Mouse (Mus musculus) B cell, adult 2 months (primary cell): ENCODE results near the gene Utrn.
A peak's percentile ranks its signal among the peaks of the same experiment; 100 is the strongest.

Experiments used
- DNase-seq, 2 experiments: peaks; one replicate each; pipeline ENCODE4 v3.0.0; 2022

Utrn gene

DNA sequence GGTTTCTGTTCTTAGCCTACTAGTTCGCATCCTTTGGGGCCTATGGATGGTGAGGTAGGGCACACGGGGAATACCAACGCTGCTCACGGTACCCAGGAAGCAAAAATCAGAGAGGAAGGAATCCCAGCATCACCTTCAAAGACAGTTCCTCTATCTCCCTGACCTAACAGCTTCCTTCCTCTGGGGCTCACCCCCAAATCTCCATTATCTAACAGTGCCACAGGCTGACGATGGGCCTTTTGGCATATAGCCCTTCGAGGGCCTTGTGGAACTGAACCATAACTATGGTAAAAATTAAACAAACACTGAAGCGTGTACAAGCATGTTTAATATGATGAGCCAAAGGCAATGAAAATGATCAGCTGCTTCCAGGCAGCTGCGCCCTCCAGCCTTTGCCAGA, 37.0 kb downstream of the Utrn start:
- no peak for DNase-seq

DNA sequence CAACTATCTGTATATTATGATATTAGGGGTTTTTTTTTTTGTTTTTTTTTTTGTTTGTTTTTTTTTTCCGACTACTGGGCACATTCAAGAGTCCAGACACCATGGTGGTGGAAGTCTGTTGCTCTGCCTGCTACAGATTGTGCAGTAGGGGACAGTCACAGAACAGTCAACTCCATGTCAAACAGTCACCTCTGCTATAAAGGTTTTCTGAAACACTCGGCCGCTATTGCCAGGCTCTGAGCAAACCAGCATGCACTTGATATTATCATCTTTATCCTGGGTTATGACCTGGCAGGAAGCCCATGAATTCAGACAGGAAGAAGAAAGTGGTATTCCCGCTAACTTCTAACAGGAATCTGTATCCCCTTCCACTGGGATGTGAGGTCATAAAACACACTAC, 41.4 kb downstream of the Utrn start:
- DNase-seq, result no peak

DNA sequence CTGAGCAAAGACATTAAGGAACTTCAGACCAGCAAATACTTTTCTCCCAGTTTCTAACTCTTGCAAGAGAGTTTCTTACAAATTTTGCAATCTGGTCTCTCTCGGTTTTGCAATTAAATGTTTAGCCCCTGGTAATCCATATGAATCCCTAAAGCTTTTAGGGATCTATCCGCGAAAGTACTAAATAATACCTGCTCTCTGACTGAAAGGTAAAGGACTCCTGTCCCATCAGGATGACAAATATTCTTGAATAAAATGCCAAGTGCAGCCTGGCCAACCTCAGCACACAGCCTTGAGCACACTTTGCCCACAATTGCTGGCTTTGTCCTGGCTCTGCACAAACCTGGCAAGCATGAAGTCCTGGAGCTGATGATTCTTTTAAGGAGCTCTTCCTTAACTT, 41.9 kb downstream of the Utrn start:
- DNase-seq, result no peak

DNA sequence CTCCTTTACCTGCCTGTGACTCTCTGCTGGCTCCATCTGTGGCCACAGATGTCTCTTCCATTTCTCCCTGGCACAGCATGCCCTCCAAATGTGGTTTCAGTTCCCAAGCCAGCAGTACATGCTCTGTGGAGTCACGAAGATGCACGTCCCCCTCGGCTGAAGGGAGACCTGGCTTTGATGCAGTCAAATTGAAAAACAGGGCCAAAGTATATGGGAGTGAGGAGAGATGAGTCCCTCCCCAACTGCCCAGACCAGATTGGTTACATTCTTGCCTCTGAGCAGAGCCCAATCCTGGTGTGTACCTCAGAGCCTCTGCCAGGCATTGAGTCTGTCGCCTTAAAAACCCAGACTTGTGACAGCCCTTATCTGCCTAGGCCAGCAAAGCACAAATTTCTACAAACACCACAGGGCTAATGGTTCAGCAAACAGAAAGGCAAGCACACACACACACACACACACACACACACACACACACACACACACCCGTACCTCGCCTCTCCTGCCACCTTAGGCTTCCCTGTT, 42.3 kb downstream of the Utrn start:
- no peak for DNase-seq

DNA sequence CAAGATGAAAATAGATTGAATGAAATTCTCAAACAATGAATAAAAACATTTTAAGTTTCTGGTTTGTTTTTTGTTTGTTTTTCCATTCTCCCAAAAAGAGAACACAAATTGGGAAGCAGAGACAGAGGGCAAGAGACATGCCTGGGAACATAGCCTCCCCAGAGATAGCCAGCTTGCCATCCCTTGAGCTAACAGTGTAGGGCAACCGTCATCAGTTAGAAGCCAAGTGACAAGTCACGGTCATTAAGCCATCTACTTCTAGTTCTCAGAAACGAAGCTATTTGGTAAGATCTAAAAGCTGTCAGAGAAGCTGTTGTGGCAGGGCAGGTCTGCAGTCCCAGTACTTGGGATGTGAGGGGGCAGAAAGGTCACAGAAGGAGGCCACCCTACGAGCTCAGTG, 44.8 kb downstream of the Utrn start:
- DNase-seq, result no peak

DNA sequence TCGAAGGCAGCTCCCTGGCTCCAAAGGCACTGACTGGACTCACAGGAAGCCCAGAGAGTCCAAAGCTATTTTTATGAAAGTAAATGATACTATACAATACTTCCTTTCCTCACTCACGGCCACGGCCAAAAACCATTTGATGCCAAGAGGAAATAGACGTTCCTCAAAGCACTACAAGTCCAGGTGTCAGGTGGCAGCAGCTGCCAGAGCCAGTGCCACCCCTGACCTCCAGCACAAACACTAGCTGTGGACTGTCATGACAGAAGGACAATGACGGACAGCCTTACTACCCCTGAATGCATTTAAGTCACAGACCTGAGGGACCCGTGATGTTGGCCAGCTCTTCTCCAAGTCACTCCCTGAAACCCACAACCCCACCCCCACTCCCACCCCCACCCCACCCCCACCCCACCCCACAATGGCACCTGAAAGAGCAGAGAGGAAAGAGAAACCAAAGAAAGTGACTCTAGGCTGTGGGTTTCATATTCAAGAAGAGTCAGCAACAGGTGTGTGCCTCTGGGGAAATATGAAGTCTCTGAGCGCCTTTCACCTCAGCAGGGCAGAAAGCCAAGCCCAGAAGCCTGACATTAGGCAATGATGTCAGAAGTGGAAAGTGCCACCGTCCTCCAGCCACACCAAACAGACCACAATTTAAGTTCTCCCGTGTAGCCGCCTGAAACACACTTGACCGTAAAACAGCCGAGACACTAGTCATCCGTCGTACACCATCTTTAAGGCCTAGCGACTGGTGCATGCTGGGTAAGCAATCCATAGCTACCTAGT, 45.5 kb downstream of the Utrn start:
- peak in 1 of 2 experiments; percentile 13 for DNase-seq

DNA sequence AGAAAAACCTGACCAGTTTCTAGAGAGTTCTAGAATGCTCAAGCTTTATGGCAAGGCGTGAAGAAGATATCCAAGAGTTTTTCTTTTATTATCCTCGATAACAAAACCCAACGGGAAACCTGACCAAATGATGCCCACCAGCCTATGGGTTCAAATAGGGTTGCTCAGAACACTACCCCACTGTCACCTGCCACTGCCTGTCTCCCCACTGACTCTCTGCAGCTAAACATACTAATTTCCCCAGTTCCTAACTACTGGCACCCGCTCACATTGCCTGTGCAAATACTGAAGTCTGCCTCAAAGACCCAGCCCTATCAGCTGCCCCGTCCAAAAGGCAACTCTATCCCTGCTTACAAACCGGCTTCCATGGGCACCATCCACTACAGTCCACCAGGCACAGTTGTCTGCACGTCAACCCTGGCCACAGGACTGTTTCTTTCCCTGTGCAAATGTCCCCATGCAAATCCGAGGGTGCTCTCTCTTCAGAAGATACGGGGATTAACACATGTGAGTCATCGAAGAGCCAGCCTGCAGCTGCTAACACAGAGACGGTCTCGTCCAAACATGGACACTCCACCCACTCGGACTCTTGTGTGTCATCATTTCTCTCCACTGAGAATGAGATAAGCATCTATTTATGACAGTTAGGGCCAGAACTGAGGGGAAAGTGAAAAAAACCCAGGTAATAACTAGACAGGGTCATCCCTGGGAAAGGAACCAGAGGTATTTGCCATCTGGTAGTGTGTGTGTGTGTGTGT, 48.0 kb downstream of the Utrn start:
- DNase-seq, result no peak

DNA sequence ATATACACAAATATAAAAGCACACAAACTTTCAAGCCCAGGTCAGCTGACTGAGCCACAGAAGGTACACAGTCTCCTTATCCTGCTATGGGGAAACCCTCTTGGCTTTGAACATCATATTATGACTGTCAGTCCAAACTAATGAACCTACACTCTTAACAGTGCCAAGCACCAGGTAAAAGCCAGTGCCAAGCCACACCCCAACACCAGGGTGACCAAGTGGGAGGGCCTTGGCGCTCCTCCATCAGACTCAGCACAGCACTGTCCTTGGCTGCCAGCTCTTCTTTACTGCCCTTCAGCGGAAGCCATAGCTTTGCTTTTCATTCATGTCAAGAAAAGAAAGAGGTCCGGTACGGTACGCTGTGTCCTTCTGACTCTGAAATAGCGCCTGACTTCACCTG, 51.8 kb downstream of the Utrn start:
- no peak for DNase-seq

DNA sequence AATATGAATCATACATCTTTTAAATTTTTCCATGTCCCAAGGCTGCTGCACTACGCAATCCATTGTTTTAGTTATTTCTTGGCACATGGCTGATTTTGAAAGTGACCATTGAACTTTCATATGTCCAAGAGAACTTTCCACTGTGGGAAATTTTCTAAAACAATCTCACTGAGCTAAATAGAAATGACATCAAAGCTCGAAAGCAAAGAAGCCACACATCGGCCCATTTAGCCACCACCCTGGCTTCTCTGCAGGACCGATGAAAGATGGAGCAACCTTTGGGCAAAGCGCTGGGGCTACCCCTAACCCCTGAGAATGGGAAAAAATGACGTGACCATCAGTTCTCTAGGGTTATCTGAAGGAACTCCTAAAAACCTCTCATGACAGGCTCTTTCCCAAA, 52.6 kb downstream of the Utrn start:
- no peak for DNase-seq

DNA sequence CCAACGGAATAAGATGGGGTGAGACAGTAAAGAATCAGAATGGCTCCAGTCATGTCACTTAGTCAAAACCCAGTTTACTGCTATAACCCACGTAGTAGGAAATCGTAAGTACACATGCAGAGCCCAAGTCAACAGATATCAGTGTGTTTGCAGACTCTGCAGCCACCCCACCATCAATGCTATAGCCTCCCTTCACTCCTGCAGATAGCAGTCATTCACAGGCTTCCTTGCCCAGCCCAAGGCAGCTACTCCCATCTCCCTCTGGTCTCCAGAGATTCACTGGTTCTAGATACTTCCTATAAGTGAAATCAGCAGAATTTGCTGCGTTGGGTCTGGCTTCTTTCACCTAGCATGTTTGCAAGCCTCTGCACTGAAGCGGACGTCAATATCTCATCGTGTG, 54.8 kb downstream of the Utrn start:
- DNase-seq, result no peak

DNA sequence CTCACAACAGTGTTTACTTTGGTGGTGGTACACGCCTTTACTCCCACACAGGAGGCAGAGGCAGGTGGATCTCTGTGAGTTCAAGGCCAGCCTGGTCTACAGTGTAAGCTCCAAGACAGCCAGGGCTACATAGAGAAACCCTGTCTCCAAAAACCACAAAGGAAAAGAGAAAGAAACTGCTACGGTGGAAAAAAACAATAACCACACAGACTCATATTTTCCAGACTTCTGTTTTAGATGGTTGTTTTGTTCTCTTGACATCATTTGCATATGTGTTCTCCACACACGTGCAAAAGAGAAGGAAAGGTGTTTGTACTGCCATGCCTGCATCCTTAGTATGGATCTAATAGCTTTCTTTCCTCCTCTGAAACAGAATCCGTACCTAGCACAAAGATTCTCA, 55.3 kb downstream of the Utrn start:
- DNase-seq, result peak; percentile 21 to 23

DNA sequence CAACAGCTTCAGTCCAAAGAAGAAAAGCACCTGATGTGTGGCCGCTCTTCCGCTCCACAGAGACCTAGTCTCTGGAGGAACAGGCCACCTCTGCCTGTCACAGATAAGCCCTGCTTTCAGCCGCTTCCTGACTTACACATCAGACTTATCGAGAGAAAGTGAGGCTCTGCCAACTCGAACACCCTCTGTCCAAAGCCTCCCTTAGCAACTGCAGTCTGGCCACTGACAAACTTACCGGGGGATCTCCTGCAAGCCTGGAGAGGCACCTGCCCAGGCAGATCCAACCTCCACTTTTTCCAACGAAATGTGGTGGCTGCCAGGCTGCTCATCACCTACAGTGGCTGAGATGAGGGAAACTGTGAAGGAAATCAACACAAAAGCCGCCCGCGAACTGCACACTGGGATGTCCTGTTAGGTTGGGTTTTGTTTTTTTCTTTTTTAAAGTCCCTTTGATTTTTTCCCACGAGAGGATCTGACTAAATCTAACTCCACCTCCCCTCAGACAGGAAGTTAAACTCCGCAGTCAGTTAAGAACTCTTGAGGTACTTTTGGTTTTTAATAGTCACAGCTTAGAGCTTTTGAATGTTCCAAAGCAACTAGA, 55.9 kb downstream of the Utrn start:
- peak; percentile 48 to 57 for DNase-seq

DNA sequence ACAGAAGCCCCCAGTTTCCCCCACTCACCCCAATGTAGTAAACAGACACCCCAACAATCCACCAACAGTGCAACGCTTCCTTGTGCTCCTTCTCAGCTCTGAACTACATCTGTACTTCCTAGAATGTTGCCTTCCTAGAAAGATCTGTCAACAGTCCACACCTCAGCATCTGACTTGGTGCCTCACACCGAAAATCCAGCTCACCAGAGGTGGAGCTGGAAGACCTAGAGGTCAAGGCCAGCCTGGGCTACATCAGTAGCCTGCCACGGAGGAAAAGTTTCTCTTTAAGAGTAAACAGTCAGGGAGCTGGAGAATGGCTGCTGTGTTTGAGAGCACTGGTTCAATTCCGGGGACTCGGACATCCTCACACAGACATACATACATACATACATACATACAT, 56.5 kb downstream of the Utrn start:
- DNase-seq, result peak; percentile 10 to 14

DNA sequence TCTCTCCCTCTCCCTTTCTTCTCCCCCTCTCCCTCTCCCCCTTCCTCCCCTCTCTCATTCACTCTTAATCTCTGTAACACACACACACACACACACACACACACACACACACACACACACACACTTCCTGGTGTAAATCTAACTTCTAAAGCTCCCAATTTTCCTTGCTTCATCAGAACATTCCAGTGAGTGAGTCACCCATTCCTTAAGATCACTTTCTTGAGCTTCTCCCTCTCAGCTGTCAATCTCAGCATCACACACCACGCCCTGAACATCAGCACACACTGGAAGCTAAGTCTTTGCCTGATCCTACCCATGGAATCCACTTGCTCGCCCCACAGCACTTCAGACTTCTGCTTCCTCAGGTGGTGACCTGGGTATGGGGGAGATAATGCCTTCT, 58.3 kb downstream of the Utrn start:
- DNase-seq, result no peak

DNA sequence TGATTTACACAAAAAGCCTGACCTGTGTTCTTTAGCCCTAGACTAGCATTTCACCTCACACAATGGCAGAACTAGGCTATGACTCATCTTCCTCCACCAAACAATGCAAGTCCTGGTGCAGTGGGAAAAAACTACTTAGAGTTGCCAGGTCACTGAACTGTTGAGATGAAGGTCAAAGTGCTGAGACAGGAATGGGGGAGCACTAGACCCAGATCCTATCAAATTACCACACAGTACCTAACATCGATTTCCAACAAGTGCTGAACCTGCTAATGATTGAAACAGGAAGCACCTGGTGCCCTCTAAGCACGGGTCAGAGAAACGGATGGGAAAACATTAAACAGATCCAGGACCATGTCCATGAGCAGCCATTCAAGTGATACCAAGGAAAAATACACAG, 59.5 kb downstream of the Utrn start:
- DNase-seq, result no peak

DNA sequence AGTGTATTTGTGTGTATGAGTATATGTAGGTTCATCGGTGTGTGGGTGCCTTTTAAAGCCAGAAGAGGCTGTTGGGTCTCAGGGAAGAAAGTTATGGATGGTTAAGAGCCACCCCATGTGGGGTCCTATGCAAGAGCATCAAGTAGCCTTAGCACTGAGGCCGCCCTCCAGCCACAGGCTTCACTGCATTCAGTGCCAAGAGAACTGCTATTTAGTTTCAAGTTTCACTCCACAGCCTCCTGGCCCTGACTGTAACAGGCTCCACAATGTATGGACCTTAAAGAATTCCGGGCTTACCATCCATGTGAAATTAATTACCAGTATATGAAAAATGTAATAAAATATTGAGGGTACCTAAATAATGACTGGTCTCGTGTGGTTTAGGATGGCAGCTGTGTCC, 60.7 kb downstream of the Utrn start:
- no peak for DNase-seq

DNA sequence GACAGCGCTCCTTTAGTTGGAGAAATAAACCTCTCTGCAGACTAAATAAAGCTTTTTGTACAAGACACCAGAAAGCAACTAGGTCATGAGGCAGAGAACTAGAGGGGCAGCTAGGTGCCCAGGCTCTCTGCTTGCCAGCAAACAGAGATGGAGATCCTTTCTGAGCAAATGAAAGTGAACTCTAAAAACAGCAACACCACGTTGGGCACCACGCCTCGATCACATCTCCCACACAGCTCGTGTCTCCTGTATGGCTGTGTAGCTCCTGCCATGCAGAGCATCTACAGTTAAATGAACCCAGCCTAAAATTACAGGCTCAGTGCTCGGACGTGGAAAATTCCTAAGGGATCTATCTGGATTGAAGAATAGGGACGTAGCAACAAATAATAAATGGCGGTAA, 61.5 kb downstream of the Utrn start:
- no peak for DNase-seq

DNA sequence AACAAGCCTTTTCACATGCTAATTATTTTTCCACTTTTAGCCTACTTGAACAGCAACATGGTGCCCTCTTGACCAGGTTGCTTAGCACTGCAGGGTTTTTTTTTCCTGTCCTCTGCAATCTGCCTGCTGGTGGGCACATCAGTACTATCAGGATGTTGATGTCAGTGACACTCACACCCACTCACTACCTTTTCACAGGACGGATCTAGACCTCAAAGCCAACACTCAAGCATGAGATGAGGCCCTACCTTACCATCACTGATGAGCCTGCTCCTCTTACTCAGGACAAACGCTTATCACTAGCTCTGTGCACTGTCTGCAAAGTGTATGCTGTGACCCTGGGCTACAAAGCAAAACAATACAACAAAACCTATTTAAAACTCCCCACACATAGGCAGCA, 63.3 kb downstream of the Utrn start:
- DNase-seq, result no peak

DNA sequence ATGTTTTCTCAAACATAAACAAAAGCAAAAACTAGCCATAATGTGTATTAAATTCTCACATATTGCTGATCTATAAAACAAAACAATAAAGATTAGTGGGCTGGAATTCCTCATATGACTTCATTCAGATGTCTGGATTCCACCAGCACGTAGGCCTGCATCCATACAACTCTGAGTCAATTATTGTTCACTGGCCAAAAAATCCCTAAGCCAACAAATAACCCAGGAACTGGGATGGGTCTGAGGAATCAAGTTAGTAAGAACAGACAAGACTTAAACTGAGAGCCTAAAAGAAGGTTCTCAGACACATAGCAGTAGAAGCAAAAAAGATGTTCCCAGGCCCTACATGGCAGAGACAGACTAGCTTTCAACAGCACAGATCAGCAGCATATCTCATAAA, 65.2 kb downstream of the Utrn start:
- DNase-seq, result no peak

DNA sequence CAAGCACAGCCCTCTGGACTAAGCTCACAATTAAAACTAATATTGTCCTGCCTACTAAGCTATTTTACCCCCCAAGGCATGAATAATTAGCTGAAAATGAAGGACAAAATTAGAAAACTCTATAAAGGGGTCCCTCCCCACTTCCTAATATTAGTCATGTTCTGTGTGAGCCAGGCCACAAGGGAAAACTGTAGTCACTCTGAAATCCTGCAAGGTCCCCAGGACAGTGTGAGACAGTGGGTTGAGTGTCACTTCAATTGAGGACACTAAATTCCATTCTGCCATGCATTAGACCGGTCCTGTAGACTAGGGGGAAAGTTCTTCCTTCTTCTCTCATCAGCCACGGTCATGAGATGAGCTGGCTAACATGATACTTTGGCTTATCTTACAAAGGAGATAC, 69.7 kb downstream of the Utrn start:
- no peak for DNase-seq

DNA sequence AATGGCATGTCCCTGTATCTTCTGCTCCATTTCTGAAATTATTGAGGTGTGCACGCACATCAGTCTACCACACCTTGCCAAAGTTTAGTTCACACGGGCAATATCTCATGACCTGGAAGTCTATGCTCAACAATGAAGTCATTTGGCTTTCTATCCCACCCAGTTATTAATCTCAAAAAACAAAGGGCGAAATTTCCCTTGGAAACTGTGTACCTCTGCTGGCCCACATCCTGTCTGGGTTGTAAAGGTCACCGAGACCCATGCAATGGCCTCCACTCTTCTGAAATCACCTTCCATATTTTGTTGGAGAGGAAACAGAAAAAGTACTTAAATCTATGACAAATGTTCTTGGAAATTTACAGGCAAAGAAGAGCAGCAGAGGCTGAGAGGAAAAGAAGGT, 70.9 kb downstream of the Utrn start:
- DNase-seq, result no peak

DNA sequence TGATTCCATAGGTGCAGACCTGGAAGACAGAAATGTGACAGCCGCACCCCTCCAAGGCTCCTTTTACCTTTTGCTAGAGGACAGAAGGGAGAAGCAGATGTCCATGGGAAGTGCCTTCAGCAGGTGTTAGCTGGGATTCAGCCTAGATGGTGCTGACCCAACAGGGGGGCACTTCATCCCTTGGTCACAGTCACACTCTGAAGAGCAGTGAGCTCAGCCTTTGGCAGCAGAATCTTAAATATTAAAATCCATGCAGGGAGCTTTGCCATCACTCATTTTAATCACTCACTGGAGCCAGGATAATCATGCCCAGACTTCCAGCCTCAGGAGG, 72.7 kb downstream of the Utrn start:
- DNase-seq, result no peak

DNA sequence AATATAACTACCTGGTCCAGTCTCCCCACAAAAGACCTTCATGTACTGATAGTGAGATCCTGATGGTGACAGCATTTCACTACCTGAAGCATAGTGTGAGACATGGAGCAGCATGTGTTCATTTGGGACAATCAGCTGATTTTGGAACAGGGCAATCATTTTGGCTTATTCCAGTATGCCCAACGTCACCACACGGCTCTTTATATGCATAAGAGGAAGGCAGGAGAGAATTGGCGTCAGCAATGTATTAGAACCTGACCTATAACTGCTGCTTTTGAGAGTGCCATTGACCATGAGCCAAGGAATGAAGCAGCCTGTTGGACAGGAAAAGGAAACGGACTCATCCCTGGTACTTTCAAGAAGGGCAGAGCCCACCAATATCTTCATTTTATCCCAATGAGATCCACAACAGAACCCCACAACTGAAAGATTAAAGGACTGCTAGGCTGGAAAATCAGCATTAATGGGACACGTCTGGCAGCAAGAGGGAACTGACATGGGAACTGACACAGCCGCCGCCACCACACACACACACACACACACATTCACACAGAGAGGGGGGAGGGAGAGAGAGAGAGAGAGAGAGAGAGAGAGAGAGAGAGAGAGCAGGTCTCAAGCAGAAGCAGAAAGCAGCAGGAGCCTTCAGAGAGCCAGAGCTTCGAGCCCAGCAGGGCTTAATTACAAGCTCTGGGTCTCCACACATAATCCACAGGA, 73.2 kb downstream of the Utrn start:
- no peak for DNase-seq

DNA sequence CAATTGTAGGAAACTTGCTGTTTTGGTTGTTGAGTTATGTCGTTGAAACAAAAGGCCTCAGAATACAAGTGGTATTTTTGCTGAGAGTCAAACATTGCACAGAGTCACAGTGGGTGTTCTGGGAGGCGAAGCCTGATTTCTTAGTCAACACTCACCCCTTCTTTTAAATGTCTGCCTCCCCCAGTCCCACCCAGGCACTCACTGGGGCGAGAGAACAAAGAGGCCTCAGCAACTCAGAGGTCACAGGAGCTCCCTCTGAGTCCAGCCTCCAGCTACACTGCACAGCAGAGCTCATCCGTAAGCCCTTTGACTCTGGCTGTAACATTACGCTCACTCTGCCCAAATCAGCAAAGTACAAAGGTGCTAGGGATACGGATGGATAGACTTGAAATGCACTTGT, 77.1 kb downstream of the Utrn start:
- no peak for DNase-seq
